Mouse (Mus musculus): ENCODE data around the gene Naaa. TPM values are rescaled to one million over a fixed set of nuclear protein-coding genes. Genes with fewer than 3 reads are reported as not detected.

Naaa gene
- polyA plus RNA-seq, 1 experiment from 2014 or later, result 12.9 TPM

DNA sequence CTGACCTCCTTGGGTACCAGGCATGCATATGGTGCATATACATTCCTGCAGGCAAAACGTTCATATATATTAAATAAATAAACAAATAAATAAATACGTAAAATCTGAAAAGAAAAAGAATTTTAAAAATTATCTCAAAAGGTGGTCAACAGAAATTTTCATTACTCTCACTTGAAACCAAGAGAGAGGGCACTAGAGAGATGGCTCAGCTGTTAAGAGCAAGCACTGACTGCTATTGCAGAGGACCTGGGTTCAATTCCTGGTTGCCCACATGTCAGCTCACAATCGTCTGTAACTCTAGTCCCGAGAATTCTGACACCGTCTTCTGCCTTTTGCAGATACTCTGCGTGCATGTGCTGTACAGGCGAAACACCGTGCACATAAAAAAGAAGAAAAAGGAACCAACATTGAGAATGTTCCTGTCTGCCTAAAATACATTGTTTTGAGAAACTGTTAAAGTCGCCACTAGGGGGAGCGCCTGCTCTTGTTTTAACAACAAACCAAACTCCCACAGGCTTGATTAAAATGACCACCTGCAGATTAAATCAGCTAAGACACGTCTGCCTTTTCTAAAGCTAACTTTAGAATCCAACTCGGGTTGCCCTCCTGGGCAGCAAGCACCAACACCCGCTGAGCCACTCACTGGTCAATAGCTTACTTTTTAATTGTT, 34.2 kb upstream of the Naaa start:
- Histone ChIP-seq H3K9me3 (ENCODE audit: control insufficient read depth, low read length) (no peaks in the 10 kb centered on the region), H3K27ac (ENCODE audit: low read length) (no peak overlapping the region), H3K36me3 (ENCODE audit: control insufficient read depth, insufficient read depth, low read length) (no peaks in the 10 kb centered on the region), H3K27me3 (ENCODE audit: control insufficient read depth, insufficient read depth, low read depth, low read length) (no peaks in the 10 kb centered on the region), H3K4me3 (ENCODE audit: low read length) (no peak overlapping the region), H3K4me2 (ENCODE audit: low read depth, low read length) (no peak overlapping the region), H3K4me1 (replicated peaks; ENCODE audit: control insufficient read depth, insufficient read depth, low read length) (peaks cover 9% of the 10 kb centered on the region; the same call in 1 of the 2 replicates), H3K9ac (ENCODE audit: low read length) (no peak overlapping the region)
- 11% methylated on average over 13 of the region's 13 CpGs for WGBS
- no peak for ATAC-seq (ENCODE audit: low read depth)

DNA sequence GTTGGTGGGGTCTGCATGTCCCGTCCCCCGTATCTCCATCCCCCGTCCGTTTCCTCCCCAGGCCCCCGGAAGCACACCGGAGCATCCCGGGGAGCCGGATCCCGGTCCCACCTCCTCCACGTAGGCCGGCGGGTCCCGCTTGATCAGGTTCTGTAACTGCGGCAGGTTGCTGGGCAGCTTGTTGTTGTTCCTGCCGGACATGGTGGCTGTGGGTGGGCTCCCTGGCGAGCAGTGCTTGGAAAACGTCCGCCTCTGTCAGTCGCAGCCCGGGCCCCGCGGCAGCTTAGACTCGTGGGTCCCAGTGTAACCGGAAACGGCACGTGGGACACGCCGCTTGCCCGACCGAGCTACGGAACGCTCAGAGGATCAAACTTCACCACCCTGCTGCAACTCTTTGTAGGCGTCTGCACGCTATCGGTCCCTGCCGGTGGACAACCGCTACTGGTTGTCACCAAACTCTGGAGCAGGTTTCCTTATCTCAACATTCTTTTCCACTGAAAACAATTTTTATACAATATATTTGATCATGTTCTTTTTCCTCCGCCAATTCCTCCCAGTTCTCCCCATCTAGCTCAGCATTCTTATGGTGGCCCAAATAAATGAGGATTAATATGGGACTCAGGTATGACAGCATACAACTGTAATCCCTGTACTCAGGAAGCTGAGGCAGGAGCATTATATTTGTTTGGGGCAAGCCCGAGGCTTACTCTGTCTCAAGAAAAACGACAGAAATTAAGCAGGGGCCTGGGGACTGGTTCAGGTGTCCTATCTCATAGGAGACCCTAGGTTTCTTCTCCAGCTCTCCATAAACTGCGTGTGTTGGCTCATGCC, 31.9 kb upstream of the Naaa start, which contains the start of gene Sdad1:
TSS of gene Sdad1 (minus strand) at position 799 of the 831 bp plus-strand sequence.
- Histone ChIP-seq H3K27me3 (ENCODE audit: control insufficient read depth, insufficient read depth, low read depth, low read length) (no peaks in the 10 kb centered on the region), H3K4me1 (replicated peaks; ENCODE audit: control insufficient read depth, insufficient read depth, low read length) (peaks cover 9% of the 10 kb centered on the region; the same call in 1 of the 2 replicates), H3K27ac (ENCODE audit: low read length) (peak within 1 kb of the TSS; percentile 48), H3K4me3 (ENCODE audit: low read length) (peak within 1 kb of the TSS; percentile 89), H3K9ac (ENCODE audit: low read length) (peak within 1 kb of the TSS; percentile 85), H3K36me3 (ENCODE audit: control insufficient read depth, insufficient read depth, low read length) (peaks cover 8% of the 10 kb centered on the region; the same call in 1 of the 2 replicates), H3K9me3 (ENCODE audit: control insufficient read depth, low read length) (no peaks in the 10 kb centered on the region), H3K4me2 (ENCODE audit: low read depth, low read length) (peak within 1 kb of the TSS; percentile 74)
- 2% methylated on average over 41 of the region's 41 CpGs for WGBS
- ATAC-seq (ENCODE audit: low read depth), result peak; percentile 95

GRCm38 (mm10) chr5:92304291-92304690, 26.3 kb upstream of the Naaa start:
- no peak overlapping the region for H3K9ac ChIP-seq (ENCODE audit: low read length)
- H3K9me3 ChIP-seq (ENCODE audit: control insufficient read depth, low read length), result no peaks in the 10 kb centered on the region
- H3K4me3 ChIP-seq (ENCODE audit: low read length), result no peak overlapping the region
- no peak overlapping the region for H3K27ac ChIP-seq (ENCODE audit: low read length)
- 0 out of 2 replicates have a peak, but pooled peaks cover 5% of the 10 kb centered on the region for H3K4me1 ChIP-seq (replicated peaks; ENCODE audit: control insufficient read depth, insufficient read depth, low read length)
- H3K4me2 ChIP-seq (ENCODE audit: low read depth, low read length), result no peak overlapping the region
- H3K36me3 ChIP-seq (ENCODE audit: control insufficient read depth, insufficient read depth, low read length), result peaks cover 27% of the 10 kb centered on the region
- 86% methylated on average over 3 of the region's 3 CpGs for WGBS
- H3K27me3 ChIP-seq (ENCODE audit: control insufficient read depth, insufficient read depth, low read depth, low read length), result no peaks in the 10 kb centered on the region
- ATAC-seq (ENCODE audit: low read depth), result no peak

- Histone ChIP-seq H3K36me3 (ENCODE audit: control insufficient read depth, insufficient read depth, low read length) (peaks cover 36% of the 10 kb centered on the region), H3K9me3 (ENCODE audit: control insufficient read depth, low read length) (no peaks in the 10 kb centered on the region), H3K9ac (ENCODE audit: low read length) (no peak overlapping the region)
These were observed 24.3 kb upstream of the Naaa start for GRCm38 (mm10) chr5:92302149-92302840.

DNA sequence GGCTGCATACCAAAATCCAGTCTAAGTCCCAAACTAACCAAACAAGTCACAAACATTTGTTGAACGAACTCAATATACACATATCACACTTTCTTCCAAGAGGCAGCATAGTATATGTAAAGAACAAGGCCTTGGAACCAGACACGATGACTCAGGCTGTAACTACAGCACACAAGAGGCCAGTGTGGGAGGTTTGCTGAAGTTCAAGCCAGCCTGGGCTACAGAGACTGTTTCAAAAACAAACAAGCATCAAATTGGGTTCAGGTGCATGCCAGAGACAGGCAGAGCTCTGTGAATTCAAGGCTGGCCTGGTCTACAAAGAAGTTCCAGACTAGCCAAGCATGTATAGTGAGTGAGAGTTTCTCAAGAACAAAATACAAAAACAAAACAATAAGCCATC, 16.6 kb upstream of the Naaa start:
- Histone ChIP-seq H3K27me3 (ENCODE audit: control insufficient read depth, insufficient read depth, low read depth, low read length) (no peaks in the 10 kb centered on the region), H3K4me2 (ENCODE audit: low read depth, low read length) (no peak overlapping the region), H3K36me3 (ENCODE audit: control insufficient read depth, insufficient read depth, low read length) (peaks cover 43% of the 10 kb centered on the region), H3K9ac (ENCODE audit: low read length) (no peak overlapping the region), H3K27ac (ENCODE audit: low read length) (no peak overlapping the region), H3K9me3 (ENCODE audit: control insufficient read depth, low read length) (no peaks in the 10 kb centered on the region), H3K4me3 (ENCODE audit: low read length) (no peak overlapping the region), H3K4me1 (replicated peaks; ENCODE audit: control insufficient read depth, insufficient read depth, low read length) (no peaks in the 10 kb centered on the region)
- 88% methylated on average over 2 of the region's 2 CpGs for WGBS
- ATAC-seq (ENCODE audit: low read depth), result no peak

More at GRCm38 (mm10) chr5:92302149-92302840, 24.3 kb upstream of the Naaa start:
- ATAC-seq (ENCODE audit: low read depth), result no peak
- Histone ChIP-seq H3K27ac (ENCODE audit: low read length) (no peak overlapping the region), H3K27me3 (ENCODE audit: control insufficient read depth, insufficient read depth, low read depth, low read length) (no peaks in the 10 kb centered on the region), H3K4me1 (replicated peaks; ENCODE audit: control insufficient read depth, insufficient read depth, low read length) (no peaks in the 10 kb centered on the region), H3K4me2 (ENCODE audit: low read depth, low read length) (no peak overlapping the region), H3K4me3 (ENCODE audit: low read length) (no peak overlapping the region)
- WGBS, result 75% methylated on average over 13 of the region's 13 CpGs

DNA sequence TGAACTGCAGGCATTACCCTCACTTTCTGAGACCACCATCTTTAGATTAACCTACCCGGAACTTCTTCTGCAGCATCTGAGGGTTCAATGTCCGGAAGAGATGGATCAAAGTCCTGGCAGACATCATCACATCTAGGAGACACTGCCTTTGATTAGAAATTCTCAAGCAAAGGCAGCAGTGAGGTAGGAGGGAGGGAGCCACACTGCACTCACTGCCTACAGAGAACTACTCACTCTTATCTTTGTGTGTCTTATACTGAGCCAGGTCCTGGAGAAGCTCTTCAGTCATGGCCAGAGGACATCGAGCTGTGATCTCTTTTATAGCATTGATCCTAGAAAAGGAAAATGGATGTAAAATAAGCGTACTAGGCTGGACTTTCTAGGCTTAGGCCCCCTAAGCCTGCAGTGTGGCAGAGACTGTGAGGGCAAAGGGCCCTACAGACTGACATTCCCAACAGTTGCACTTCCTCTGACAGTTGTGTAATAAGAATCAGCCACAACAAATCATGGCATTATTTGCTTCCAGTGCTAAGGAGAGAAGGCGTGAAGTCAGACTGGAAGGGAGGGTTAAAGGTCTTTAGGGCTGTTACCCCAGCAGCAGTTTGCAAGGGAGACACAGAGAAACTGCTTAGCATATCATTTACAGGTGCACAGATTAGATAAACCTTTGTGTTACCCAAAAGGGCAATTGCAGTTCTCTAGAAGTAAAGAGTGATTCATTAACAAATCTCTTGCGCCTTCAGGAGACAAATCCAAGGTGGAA, 13.9 kb upstream of the Naaa start:
- no peaks in the 10 kb centered on the region for H3K27me3 ChIP-seq (ENCODE audit: control insufficient read depth, insufficient read depth, low read depth, low read length)
- H3K9ac ChIP-seq (ENCODE audit: low read length), result no peak overlapping the region
- H3K4me2 ChIP-seq (ENCODE audit: low read depth, low read length), result no peak overlapping the region
- no peaks in the 10 kb centered on the region for H3K9me3 ChIP-seq (ENCODE audit: control insufficient read depth, low read length)
- ATAC-seq (ENCODE audit: low read depth), result no peak
- peaks cover 50% of the 10 kb centered on the region for H3K36me3 ChIP-seq (ENCODE audit: control insufficient read depth, insufficient read depth, low read length)
- no peak overlapping the region for H3K4me3 ChIP-seq (ENCODE audit: low read length)
- 92% methylated on average over 6 of the region's 6 CpGs for WGBS
- no peak overlapping the region for H3K27ac ChIP-seq (ENCODE audit: low read length)
- no peaks in the 10 kb centered on the region for H3K4me1 ChIP-seq (replicated peaks; ENCODE audit: control insufficient read depth, insufficient read depth, low read length)

DNA sequence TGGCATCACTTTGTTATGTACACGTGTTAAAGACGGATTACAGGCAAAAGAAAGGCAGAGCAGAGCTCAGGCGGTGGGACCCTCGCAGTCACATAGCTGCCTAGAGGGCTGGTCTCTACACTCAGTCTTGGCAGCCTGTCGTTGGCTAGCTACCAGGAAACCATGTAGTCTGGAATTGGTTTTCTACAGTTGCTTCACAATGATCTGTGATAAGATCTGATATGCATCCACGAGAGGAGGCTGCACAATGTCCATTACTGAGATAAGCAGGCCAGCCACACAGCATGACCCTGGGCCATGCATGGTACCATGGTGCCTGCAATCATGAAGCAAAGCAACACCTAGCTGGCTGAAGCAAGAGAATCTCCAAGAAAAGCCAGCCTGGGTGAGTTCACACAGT, 9.9 kb upstream of the Naaa start:
- no peak overlapping the region for H3K9ac ChIP-seq (ENCODE audit: low read length)
- no peaks in the 10 kb centered on the region for H3K4me1 ChIP-seq (replicated peaks; ENCODE audit: control insufficient read depth, insufficient read depth, low read length)
- no peaks in the 10 kb centered on the region for H3K9me3 ChIP-seq (ENCODE audit: control insufficient read depth, low read length)
- no peak overlapping the region for H3K4me2 ChIP-seq (ENCODE audit: low read depth, low read length)
- WGBS, result 73% methylated on average over 6 of the region's 6 CpGs
- H3K4me3 ChIP-seq (ENCODE audit: low read length), result no peak overlapping the region
- no peak for ATAC-seq (ENCODE audit: low read depth)
- H3K36me3 ChIP-seq (ENCODE audit: control insufficient read depth, insufficient read depth, low read length), result peaks cover 46% of the 10 kb centered on the region
- no peak overlapping the region for H3K27ac ChIP-seq (ENCODE audit: low read length)
- H3K27me3 ChIP-seq (ENCODE audit: control insufficient read depth, insufficient read depth, low read depth, low read length), result no peaks in the 10 kb centered on the region

DNA sequence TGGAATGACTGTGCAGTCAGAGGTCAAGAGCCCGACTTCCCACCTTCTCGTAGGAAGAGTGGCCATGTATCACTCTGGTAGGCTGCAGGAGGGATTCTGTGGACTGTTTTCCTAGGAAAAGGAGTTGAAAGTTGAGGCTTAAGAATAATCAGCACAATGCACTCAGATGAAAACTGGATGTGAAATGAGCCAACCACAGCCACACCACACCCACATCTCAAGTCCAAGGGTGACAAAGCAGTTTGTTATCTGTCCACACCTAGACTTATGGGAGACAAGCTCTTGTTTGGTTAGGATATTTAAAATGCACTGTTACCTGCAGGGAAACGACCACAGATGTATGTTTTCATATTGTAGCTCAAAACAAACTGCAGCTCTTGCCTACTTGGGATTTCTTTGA, 5.1 kb upstream of the Naaa start:
- H3K27ac ChIP-seq (ENCODE audit: low read length), result no peak overlapping the region
- H3K9me3 ChIP-seq (ENCODE audit: control insufficient read depth, low read length), result no peaks in the 10 kb centered on the region
- H3K4me2 ChIP-seq (ENCODE audit: low read depth, low read length), result no peak overlapping the region
- no peak overlapping the region for H3K4me3 ChIP-seq (ENCODE audit: low read length)
- H3K36me3 ChIP-seq (ENCODE audit: control insufficient read depth, insufficient read depth, low read length), result peaks cover 14% of the 10 kb centered on the region
- no peak overlapping the region for H3K9ac ChIP-seq (ENCODE audit: low read length)
- no peak for ATAC-seq (ENCODE audit: low read depth)
- H3K27me3 ChIP-seq (ENCODE audit: control insufficient read depth, insufficient read depth, low read depth, low read length), result no peaks in the 10 kb centered on the region
- H3K4me1 ChIP-seq (replicated peaks; ENCODE audit: control insufficient read depth, insufficient read depth, low read length), result peaks cover 8% of the 10 kb centered on the region
- WGBS, result 43% methylated on average over 3 of the region's 3 CpGs

Data from lung, embryonic 16.5 days (tissue).